Mouse (Mus musculus) bone marrow macrophage, adult 2 months (primary cell): ENCODE data around the gene Ap2a2. TPM values are rescaled to one million over a fixed set of nuclear protein-coding genes. Genes with fewer than 3 reads are reported as not detected.

Source experiments
- H3K27ac ChIP-seq: 2 replicates; pipeline ENCODE4 v1.5.1; 2012; ENCODE audit warnings: low read depth, low read length; ENCODE audit not compliant: insufficient read depth
- H3K4me1 ChIP-seq: 2 replicates; pipeline ENCODE4 v1.6.1; 2012; ENCODE audit warnings: low read length; ENCODE audit not compliant: control insufficient read depth, insufficient read depth
- H3K4me3 ChIP-seq: 2 replicates; pipeline ENCODE4 v1.5.1; 2012; ENCODE audit warnings: mild to moderate bottlenecking, low read length, moderate library complexity; ENCODE audit not compliant: insufficient read depth
- CTCF ChIP-seq: IDR thresholded peaks from 2 replicates; pipeline ENCODE4 v1.5.1; 2012; ENCODE audit warnings: low read depth, mild to moderate bottlenecking, low read length, moderate library complexity
- POLR2A ChIP-seq: IDR thresholded peaks from 2 replicates; pipeline ENCODE4 v1.6.1; 2012; ENCODE audit warnings: mild to moderate bottlenecking, low read depth, low read length, borderline replicate concordance
- polyA plus RNA-seq: library from polyadenylated mRNA; stranded (reverse); fragments of >200 nt; gene quantifications from 2 replicates; pipeline ENCODE4 v1.2.4, GENCODE M21; 2012; ENCODE audit not compliant: missing spikeins, insufficient read depth, insufficient read length

Gene Ap2a2
- polyA plus RNA-seq, 1 experiment: 114 TPM

DNA sequence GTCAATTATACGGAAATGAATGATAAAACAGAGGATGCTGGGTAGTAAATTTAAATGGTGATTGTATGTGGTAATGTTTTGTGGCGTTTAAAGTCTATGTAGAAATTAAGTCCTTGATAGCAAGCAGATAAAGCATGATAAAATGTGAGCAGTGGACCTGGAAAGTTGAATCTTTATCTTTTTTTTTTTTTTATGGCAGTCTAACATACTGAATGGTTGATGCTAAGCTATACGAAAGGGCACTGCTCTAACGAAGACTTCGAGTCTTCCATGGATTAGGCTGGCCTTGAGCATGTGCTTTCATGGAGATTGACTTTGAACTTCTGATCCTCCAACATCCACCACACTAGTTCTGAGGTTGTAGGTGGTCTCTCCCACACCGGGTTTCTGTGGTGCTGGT lies 31.1 kb downstream of the Ap2a2 start:
- H3K4me3 ChIP-seq: no peak overlapping the region
- TF ChIP-seq CTCF: no peak
- no peak for TF ChIP-seq POLR2A
- peaks cover 25% of the 10 kb centered on the region for H3K4me1 ChIP-seq
- H3K27ac ChIP-seq: no peak overlapping the region

DNA sequence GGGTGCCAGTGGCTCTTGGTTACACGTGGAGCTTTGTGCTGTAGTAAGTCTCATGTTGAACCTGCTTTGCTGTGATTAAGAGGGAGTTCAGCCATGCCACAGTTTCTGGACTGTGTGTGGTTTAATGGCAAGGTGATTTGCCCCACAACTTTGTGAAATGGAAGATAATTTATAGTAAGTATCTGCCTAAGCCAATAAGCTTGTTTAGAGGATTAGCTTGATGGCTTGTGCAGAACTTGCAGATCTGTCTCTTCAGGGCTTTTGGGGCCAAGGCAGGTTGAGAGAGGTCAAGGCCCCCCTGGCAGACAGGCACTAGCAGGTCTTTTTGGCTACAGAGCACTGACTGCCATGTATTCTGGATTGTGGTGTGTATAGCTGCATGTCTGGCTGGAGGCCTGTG lies 35.0 kb downstream of the Ap2a2 start:
- Histone ChIP-seq H3K4me3 (no peak overlapping the region), H3K4me1 (peaks cover 17% of the 10 kb centered on the region), H3K27ac (no peak overlapping the region)
- no peak for TF ChIP-seq CTCF
- no peak for TF ChIP-seq POLR2A

DNA sequence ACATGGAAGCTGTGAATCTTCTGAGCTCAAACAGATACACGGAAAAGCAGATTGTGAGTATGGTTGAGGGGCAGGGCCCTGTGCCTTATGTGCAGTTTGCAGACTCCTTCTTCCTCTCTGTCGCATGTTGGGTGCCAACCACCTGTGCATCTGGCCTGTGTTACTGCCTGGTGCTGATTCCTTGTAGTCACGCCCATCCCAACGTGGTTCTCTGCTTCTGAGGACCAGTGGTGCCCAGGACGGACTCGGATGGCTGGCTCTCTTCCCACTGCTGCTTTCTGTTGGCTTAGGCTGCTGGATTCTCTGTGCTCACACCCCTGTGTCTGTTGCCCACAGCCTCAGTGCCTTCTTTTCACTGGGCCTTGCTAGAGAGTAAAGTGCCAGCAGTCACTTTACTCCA lies 35.6 kb downstream of the Ap2a2 start:
- no peak overlapping the region for H3K4me3 ChIP-seq
- TF ChIP-seq CTCF (no peak), POLR2A (no peak)
- no peak overlapping the region for H3K27ac ChIP-seq
- peaks cover 12% of the 10 kb centered on the region for H3K4me1 ChIP-seq

DNA sequence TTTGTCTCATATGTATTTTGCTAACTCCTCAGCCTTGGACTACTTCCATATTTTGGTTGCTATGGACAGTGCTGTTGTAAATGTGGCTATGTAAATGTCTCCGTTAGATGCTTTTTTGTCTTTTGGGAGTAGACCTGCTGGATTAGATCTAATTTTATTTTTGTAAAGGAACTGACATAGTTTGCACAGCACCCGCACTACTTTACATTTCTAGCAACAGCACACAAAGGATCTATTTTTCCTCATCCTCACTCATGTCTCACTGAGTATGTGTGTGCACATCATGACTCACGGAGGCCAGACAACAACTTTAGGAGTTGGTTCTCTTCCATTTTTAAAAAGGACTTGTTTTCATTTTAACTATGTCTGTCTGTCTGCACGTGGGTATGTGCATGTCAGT lies 45.7 kb downstream of the Ap2a2 start:
- TF ChIP-seq CTCF (no peak), POLR2A (no peak)
- Histone ChIP-seq H3K4me3 (no peak overlapping the region), H3K27ac (no peak overlapping the region), H3K4me1 (no peaks in the 10 kb centered on the region)

DNA sequence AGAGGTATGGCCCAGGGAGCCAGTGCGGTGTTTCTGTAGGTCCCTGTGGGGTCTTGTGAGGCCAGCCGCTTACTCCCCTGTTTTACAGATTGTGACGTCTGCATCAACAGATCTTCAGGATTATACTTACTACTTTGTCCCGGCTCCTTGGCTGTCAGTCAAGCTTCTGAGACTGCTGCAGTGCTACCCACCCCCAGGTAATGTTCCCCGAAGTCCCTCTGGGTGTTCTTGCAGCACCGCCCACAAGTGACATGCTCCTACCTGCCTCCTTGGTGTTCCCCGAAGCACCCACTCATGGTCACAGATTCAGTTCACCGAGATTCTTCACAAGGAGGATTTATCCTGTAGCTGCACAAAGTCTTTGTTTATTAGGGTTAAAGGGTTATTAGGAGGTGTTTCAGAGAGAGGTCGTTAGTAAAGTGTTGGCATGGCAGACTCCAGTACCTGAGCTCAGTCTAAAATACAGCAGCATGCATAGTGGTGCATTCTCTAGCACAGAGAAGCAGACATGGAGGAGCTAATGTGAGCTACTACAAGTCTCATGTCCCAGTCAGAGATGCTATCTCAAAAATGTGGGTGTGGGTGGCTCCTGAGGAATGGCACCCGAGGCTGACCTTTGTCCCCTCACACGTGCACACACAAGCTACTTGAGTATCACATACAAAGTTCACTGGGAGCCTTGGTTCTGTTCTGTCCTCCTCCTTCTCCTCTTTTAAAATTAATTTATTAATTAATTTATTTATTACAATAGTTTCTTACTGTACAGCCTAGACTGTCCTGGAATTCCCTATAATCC lies 47.9 kb downstream of the Ap2a2 start:
- no peak for TF ChIP-seq POLR2A
- no peak for TF ChIP-seq CTCF
- Histone ChIP-seq H3K4me3 (no peak overlapping the region), H3K27ac (no peak overlapping the region), H3K4me1 (no peaks in the 10 kb centered on the region)

DNA sequence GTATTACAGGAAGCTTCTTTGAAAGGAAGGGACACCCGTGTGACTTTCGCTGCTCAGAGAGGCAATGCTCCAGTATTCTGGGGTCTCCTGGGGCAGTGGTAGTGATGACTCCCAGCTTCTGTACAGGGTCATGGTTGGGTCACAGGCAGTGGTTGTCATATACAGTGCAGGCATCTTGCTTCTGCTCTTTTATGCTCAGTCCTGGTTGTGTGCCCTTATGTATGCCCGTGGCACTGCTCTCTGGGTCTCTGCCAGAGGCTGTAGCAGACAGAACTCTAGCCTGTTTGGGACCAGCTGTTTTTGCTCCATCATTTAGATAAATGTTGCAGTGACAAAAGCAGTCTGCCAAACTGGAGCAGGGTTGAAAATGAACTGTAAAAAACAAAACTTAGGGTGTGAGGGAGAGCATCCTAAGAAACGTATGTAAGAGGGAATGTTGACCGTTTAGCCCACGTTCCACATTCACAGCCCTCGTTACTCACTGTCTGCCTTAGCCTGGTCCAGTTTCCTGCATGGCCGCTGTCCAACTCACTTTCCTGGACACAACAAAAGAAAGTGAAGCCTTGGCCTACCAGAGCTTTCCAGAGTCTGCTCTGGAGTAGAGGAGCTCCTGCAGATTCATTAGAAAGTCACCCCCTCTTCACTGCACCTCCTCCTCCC lies 49.9 kb downstream of the Ap2a2 start:
- no peak for TF ChIP-seq CTCF
- TF ChIP-seq POLR2A: no peak
- Histone ChIP-seq H3K4me1 (no peaks in the 10 kb centered on the region), H3K27ac (no peak overlapping the region), H3K4me3 (no peak overlapping the region)

DNA sequence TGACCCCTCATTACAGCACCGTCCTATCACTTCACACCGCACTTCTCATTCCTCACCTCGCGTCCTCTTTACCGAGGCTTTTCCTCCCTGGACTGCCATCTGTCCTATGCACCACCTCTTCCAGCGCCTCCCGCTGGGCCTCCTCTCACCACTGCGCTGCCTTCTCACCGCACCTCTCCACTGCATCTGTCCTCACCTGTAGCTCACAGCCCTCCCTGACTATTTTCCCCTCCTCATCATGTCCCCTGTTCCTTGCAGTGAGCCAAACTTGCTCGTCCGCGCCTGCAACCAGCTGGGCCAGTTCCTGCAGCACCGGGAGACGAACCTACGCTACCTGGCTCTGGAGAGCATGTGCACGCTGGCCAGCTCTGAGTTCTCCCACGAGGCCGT lies 50.4 kb downstream of the Ap2a2 start:
- TF ChIP-seq CTCF (no peak), POLR2A (no peak)
- Histone ChIP-seq H3K27ac (no peak overlapping the region), H3K4me1 (no peaks in the 10 kb centered on the region), H3K4me3 (no peak overlapping the region)

DNA sequence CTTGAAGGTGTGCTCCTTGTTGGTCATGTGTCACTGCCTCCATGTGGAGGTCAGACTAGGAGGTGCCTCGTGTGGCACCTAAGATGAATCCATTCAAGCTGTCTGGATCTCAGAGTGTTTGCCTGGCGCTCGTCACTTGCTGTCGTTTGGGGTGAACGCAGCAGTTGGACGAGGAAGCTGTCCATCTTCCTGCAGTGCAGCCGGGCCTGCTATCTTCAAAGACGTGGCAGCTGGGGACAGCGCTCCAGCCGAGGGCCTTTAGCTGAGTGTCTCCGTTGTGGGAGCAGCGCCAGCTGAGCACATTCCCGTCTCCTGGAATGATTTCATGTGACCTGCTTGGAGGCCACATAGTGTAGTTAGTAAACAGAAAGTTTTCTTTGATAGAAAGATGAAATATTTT lies 50.8 kb downstream of the Ap2a2 start:
- TF ChIP-seq CTCF: no peak
- no peak for TF ChIP-seq POLR2A
- H3K27ac ChIP-seq: no peak overlapping the region
- H3K4me1 ChIP-seq: no peaks in the 10 kb centered on the region
- H3K4me3 ChIP-seq: no peak overlapping the region

DNA sequence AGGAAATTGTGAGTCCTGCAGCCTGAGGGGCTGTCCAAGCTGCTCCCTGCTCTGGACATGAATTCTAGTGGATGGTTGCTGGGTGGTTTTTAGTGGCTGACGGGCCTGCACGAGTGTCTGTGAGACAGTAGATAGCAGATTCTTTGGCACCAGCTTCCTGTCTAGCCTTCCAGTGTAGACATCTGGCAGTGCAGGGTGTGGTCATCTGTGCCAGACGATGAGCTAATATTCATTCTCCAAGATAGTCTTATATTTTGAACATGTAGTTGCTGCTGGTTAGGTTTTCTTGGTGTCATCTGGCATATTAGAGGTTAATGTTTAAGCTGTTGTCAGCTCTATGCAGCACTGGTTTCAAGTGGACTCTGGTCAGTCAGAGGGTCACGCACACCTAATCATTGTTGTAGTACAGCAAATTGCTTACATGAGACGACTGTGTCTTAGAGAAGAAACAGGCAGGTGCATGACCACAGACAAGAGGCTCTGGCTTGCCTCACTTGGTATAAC lies 52.4 kb downstream of the Ap2a2 start:
- Histone ChIP-seq H3K27ac (no peak overlapping the region), H3K4me1 (no peaks in the 10 kb centered on the region), H3K4me3 (no peak overlapping the region)
- TF ChIP-seq CTCF (no peak), POLR2A (no peak)

DNA sequence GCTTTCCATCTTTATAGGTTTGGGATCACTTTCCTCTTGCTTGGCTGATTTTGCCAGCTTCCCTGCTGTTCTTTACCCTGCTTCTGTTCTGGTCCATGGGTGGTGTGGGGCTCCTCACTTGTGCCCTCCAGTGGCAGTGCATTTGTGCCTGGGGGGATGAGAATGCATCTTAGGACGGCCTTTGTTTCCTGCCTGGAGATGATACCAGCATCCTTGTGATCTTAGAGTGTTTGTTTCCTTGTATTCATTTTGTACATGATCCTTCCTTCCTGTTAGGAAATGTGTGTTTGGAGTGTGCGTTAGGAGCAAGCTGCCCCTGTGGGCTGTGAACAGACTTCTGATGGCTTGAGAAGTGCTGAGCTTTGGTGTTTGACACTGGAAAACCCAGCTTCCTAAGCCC lies 62.2 kb downstream of the Ap2a2 start:
- TF ChIP-seq CTCF (no peak), POLR2A (no peak)
- no peak overlapping the region for H3K4me3 ChIP-seq
- no peaks in the 10 kb centered on the region for H3K4me1 ChIP-seq
- H3K27ac ChIP-seq: no peak overlapping the region
